Mouse (Mus musculus): ENCODE measurements around the gene Tln2. TPM values are rescaled to one million over a fixed set of nuclear protein-coding genes. Genes with fewer than 3 reads are reported as not detected.

The Tln2 gene
- polyA plus RNA-seq, 1 experiment: 17.0 TPM

GRCm38 (mm10) chr9:67302386-67302989 is 257.0 kb downstream of the Tln2 start:
- Histone ChIP-seq H3K27me3 (ENCODE audit: control insufficient read depth, insufficient read depth, low read length, poor library complexity, severe bottlenecking) (no peaks in the 10 kb centered on the region), H3K36me3 (ENCODE audit: control insufficient read depth, insufficient read depth, low read length, poor library complexity, severe bottlenecking) (no peaks in the 10 kb centered on the region), H3K4me1 (ENCODE audit: control insufficient read depth, insufficient read depth, low read length) (no peaks in the 10 kb centered on the region), H3K9me3 (replicated peaks; ENCODE audit: control insufficient read depth, insufficient read depth, low read length, poor library complexity, severe bottlenecking) (0 out of 2 replicates have a peak, but pooled peaks cover 2% of the 10 kb centered on the region), H3K27ac (ENCODE audit: insufficient read depth, low read length) (no peak overlapping the region), H3K4me3 (ENCODE audit: low read depth, low read length) (no peak overlapping the region), H3K9ac (ENCODE audit: low read depth, poor library complexity, severe bottlenecking) (no peak overlapping the region)
- TF ChIP-seq POLR2A (IDR thresholded peaks at IDR 0.05; ENCODE audit: insufficient read depth, low read length): no peak

- H3K9me3 ChIP-seq (replicated peaks; ENCODE audit: control insufficient read depth, insufficient read depth, low read length, poor library complexity, severe bottlenecking): 0 out of 2 replicates have a peak, but pooled peaks cover 2% of the 10 kb centered on the region
Measured at GRCm38 (mm10) chr9:67301571-67301970, 257.9 kb downstream of the Tln2 start.

GRCm38 (mm10) chr9:67300769-67301168 is 258.7 kb downstream of the Tln2 start:
- no peak overlapping the region for H3K9ac ChIP-seq (ENCODE audit: low read depth, poor library complexity, severe bottlenecking)
- no peak for TF ChIP-seq CTCF (IDR thresholded peaks at IDR 0.05; ENCODE audit: low read depth, low read length)
- TF ChIP-seq POLR2A (IDR thresholded peaks at IDR 0.05; ENCODE audit: insufficient read depth, low read length): no peak
- no peak for TF ChIP-seq EP300 (IDR thresholded peaks at IDR 0.05; ENCODE audit: insufficient read depth, low read depth, low read length)
- H3K4me3 ChIP-seq (ENCODE audit: low read depth, low read length): no peak overlapping the region
- H3K27ac ChIP-seq (ENCODE audit: insufficient read depth, low read length): no peak overlapping the region
- 0 out of 2 replicates have a peak, but pooled peaks cover 2% of the 10 kb centered on the region for H3K9me3 ChIP-seq (replicated peaks; ENCODE audit: control insufficient read depth, insufficient read depth, low read length, poor library complexity, severe bottlenecking)
- no peaks in the 10 kb centered on the region for H3K4me1 ChIP-seq (ENCODE audit: control insufficient read depth, insufficient read depth, low read length)
- no peaks in the 10 kb centered on the region for H3K27me3 ChIP-seq (ENCODE audit: control insufficient read depth, insufficient read depth, low read length, poor library complexity, severe bottlenecking)
- no peaks in the 10 kb centered on the region for H3K36me3 ChIP-seq (ENCODE audit: control insufficient read depth, insufficient read depth, low read length, poor library complexity, severe bottlenecking)

More at GRCm38 (mm10) chr9:67301571-67301970, 257.9 kb downstream of the Tln2 start:
- no peak for TF ChIP-seq CTCF (IDR thresholded peaks at IDR 0.05; ENCODE audit: low read depth, low read length)
- Histone ChIP-seq H3K36me3 (ENCODE audit: control insufficient read depth, insufficient read depth, low read length, poor library complexity, severe bottlenecking) (no peaks in the 10 kb centered on the region), H3K4me3 (ENCODE audit: low read depth, low read length) (no peak overlapping the region), H3K27me3 (ENCODE audit: control insufficient read depth, insufficient read depth, low read length, poor library complexity, severe bottlenecking) (no peaks in the 10 kb centered on the region), H3K4me1 (ENCODE audit: control insufficient read depth, insufficient read depth, low read length) (no peaks in the 10 kb centered on the region), H3K27ac (ENCODE audit: insufficient read depth, low read length) (no peak overlapping the region), H3K9ac (ENCODE audit: low read depth, poor library complexity, severe bottlenecking) (no peak overlapping the region)

GRCm38 (mm10) chr9:67300346-67300745 is 259.2 kb downstream of the Tln2 start:
- TF ChIP-seq POLR2A (IDR thresholded peaks at IDR 0.05; ENCODE audit: insufficient read depth, low read length): no peak
- TF ChIP-seq EP300 (IDR thresholded peaks at IDR 0.05; ENCODE audit: insufficient read depth, low read depth, low read length): no peak
- TF ChIP-seq CTCF (IDR thresholded peaks at IDR 0.05; ENCODE audit: low read depth, low read length): no peak

GRCm38 (mm10) chr9:67299164-67299563 is 260.3 kb downstream of the Tln2 start:
- Histone ChIP-seq H3K9ac (ENCODE audit: low read depth, poor library complexity, severe bottlenecking) (no peak overlapping the region), H3K27ac (ENCODE audit: insufficient read depth, low read length) (no peak overlapping the region), H3K36me3 (ENCODE audit: control insufficient read depth, insufficient read depth, low read length, poor library complexity, severe bottlenecking) (no peaks in the 10 kb centered on the region), H3K27me3 (ENCODE audit: control insufficient read depth, insufficient read depth, low read length, poor library complexity, severe bottlenecking) (no peaks in the 10 kb centered on the region), H3K4me3 (ENCODE audit: low read depth, low read length) (no peak overlapping the region), H3K9me3 (replicated peaks; ENCODE audit: control insufficient read depth, insufficient read depth, low read length, poor library complexity, severe bottlenecking) (0 out of 2 replicates have a peak, but pooled peaks cover 2% of the 10 kb centered on the region), H3K4me1 (ENCODE audit: control insufficient read depth, insufficient read depth, low read length) (no peaks in the 10 kb centered on the region)
- TF ChIP-seq POLR2A (IDR thresholded peaks at IDR 0.05; ENCODE audit: insufficient read depth, low read length): no peak
- no peak for TF ChIP-seq CTCF (IDR thresholded peaks at IDR 0.05; ENCODE audit: low read depth, low read length)
- no peak for TF ChIP-seq EP300 (IDR thresholded peaks at IDR 0.05; ENCODE audit: insufficient read depth, low read depth, low read length)

More at GRCm38 (mm10) chr9:67300346-67300745, 259.2 kb downstream of the Tln2 start:
- H3K27me3 ChIP-seq (ENCODE audit: control insufficient read depth, insufficient read depth, low read length, poor library complexity, severe bottlenecking): no peaks in the 10 kb centered on the region
- no peak overlapping the region for H3K9ac ChIP-seq (ENCODE audit: low read depth, poor library complexity, severe bottlenecking)
- no peak overlapping the region for H3K4me3 ChIP-seq (ENCODE audit: low read depth, low read length)
- no peak overlapping the region for H3K27ac ChIP-seq (ENCODE audit: insufficient read depth, low read length)
- H3K4me1 ChIP-seq (ENCODE audit: control insufficient read depth, insufficient read depth, low read length): no peaks in the 10 kb centered on the region
- no peaks in the 10 kb centered on the region for H3K36me3 ChIP-seq (ENCODE audit: control insufficient read depth, insufficient read depth, low read length, poor library complexity, severe bottlenecking)
- 0 out of 2 replicates have a peak, but pooled peaks cover 2% of the 10 kb centered on the region for H3K9me3 ChIP-seq (replicated peaks; ENCODE audit: control insufficient read depth, insufficient read depth, low read length, poor library complexity, severe bottlenecking)

GRCm38 (mm10) chr9:67297236-67297889 is 262.1 kb downstream of the Tln2 start:
- Histone ChIP-seq H3K9me3 (replicated peaks; ENCODE audit: control insufficient read depth, insufficient read depth, low read length, poor library complexity, severe bottlenecking) (no peaks in the 10 kb centered on the region), H3K36me3 (ENCODE audit: control insufficient read depth, insufficient read depth, low read length, poor library complexity, severe bottlenecking) (no peaks in the 10 kb centered on the region), H3K9ac (ENCODE audit: low read depth, poor library complexity, severe bottlenecking) (no peak overlapping the region), H3K27me3 (ENCODE audit: control insufficient read depth, insufficient read depth, low read length, poor library complexity, severe bottlenecking) (no peaks in the 10 kb centered on the region), H3K4me1 (ENCODE audit: control insufficient read depth, insufficient read depth, low read length) (no peaks in the 10 kb centered on the region), H3K4me3 (ENCODE audit: low read depth, low read length) (no peak overlapping the region), H3K27ac (ENCODE audit: insufficient read depth, low read length) (no peak overlapping the region)
- TF ChIP-seq POLR2A (IDR thresholded peaks at IDR 0.05; ENCODE audit: insufficient read depth, low read length) (no peak), CTCF (IDR thresholded peaks at IDR 0.05; ENCODE audit: low read depth, low read length) (no peak), EP300 (IDR thresholded peaks at IDR 0.05; ENCODE audit: insufficient read depth, low read depth, low read length) (no peak)

Data from ES-Bruce4 (cell line).